Mouse (Mus musculus) heart, postnatal 0 days (tissue): ENCODE results near the gene Krt1. TPM values are rescaled to one million over a fixed set of nuclear protein-coding genes. Genes with fewer than 3 reads are reported as not detected.

Experiments
- ATAC-seq: fragments of 200-750 bp; cut with Nextera tagmentation; 2 replicates; pipeline ENCODE4 v1.8.0; 2017; ENCODE audit warnings: low read depth, moderate number of reproducible peaks, moderate library complexity; ENCODE audit not compliant: insufficient read depth
- DNase-seq: peaks from one replicate; pipeline ENCODE4 v3.0.0-alpha.2; 2016; ENCODE audit warnings: low spot score
- H3K27ac ChIP-seq: fragments of 300-500 bp; sonication (generic); 2 replicates; pipeline ENCODE4 v1.5.1; 2014; ENCODE audit warnings: low read depth, mild to moderate bottlenecking
- H3K27me3 ChIP-seq: fragments of 300-500 bp; sonication (generic); 2 replicates; pipeline ENCODE4 v1.6.1; 2014; ENCODE audit warnings: low read length, mixed read lengths; ENCODE audit not compliant: control insufficient read depth, insufficient read depth
- H3K36me3 ChIP-seq: fragments of 300-500 bp; sonication (generic); replicated peaks from 2 replicates; pipeline ENCODE4 v1.6.1; 2014; ENCODE audit warnings: low read length, mixed read lengths; ENCODE audit not compliant: control insufficient read depth, insufficient read depth
- H3K4me1 ChIP-seq: fragments of 300-500 bp; sonication (generic); 2 replicates; pipeline ENCODE4 v1.6.1; 2014; ENCODE audit warnings: antibody characterized with exemption; ENCODE audit not compliant: control insufficient read depth, insufficient read depth
- H3K4me2 ChIP-seq: fragments of 300-500 bp; sonication (generic); 2 replicates; pipeline ENCODE4 v1.6.1; 2014; ENCODE audit warnings: low read depth, mild to moderate bottlenecking, low read length, moderate library complexity
- H3K4me3 ChIP-seq: fragments of 300-500 bp; sonication (generic); 2 replicates; pipeline ENCODE4 v1.5.1; 2014; ENCODE audit warnings: low read depth, low read length
- H3K9ac ChIP-seq: fragments of 300-500 bp; sonication (generic); replicated peaks from 2 replicates; pipeline ENCODE4 v1.6.1; 2014; ENCODE audit warnings: low read depth, low read length, mixed read lengths
- H3K9me3 ChIP-seq: fragments of 300-500 bp; sonication (generic); replicated peaks from 2 replicates; pipeline ENCODE4 v1.6.1; 2016; ENCODE audit warnings: low read length; ENCODE audit not compliant: control insufficient read depth
- CTCF ChIP-seq: IDR thresholded peaks from 2 replicates; pipeline ENCODE4 v1.5.1; 2016; ENCODE audit warnings: antibody characterized with exemption, control low read depth, low read depth
- EP300 ChIP-seq: IDR thresholded peaks from 2 replicates; pipeline ENCODE4 v1.6.1; 2016; ENCODE audit warnings: antibody characterized with exemption, low read depth
- WGBS: fragments of 180-500 bp; shearing (Covaris S2); extraction: QIAGEN DNeasy Blood & Tissue Kit; methylation state at CpG from one replicate; pipeline ENCODE4 v1.1.7; 2014; 5-methylcytosine and 5-hydroxymethylcytosine counted together
- microRNA-seq: library from miRNA; unstranded; fragments of <30 nt; microRNA quantifications from one replicate; pipeline ENCODE4, GENCODE M21; 2016
- polyA plus RNA-seq: library from polyadenylated mRNA; unstranded; fragments of >200 nt; fragmentation: Nextera tagmentation; extraction: Ambion mirVana; gene quantifications from 2 replicates; pipeline ENCODE4 v1.2.1, GENCODE M21; 2015
- total RNA-seq: library from RNA; depleted of rRNA; stranded (reverse); fragments of >200 nt; gene quantifications from 2 replicates; pipeline ENCODE4 v1.2.3, GENCODE M21; 2014; ENCODE audit warnings: low replicate concordance; rRNA removed

Gene Krt1
- total and polyA plus RNA-seq, 2 experiments from 2014 or later, result 0.31 TPM; not detected in 1

DNA sequence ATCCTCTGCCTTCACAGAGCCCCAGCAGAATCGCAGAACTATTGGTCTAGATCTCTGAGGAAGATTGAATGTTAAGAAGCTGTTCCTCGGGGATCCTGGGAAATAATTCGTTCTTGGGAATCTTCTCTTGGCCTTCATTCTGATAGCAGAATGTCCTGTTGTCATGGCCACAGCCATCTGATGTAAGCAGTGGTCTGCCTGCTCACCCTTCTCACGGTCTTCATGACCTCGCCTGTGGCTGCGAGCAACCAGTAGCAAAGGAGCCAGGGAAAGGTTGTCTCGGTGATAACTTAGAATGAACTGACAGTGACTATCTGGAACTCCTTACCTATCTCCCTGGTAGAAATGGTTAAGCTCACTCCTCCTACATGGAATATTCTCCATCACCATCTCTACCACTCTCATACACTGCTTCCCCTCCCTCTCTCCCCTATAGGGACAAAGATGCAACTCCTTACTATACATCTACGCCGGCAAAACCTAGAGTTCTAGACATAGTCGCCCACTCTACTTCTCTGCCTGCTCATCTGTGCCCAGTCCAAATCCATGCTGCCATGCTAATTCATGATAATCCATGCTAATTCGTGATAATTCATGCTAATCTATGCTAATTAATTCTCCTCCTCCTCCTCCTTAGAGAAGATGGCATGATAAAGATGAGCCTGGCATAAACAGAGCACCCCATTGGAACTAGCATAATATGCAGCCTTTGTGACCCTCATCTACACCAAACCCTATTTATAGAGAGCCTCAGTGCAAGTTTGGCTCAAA lies 47.4 kb downstream of the Krt1 start:
- WGBS, result 75% methylated on average over 11 of the region's 11 CpGs
- no peak for DNase-seq
- Histone ChIP-seq H3K4me3 (no peak overlapping the region), H3K4me2 (no peak overlapping the region), H3K4me1 (no peaks in the 10 kb centered on the region), H3K27ac (no peak overlapping the region), H3K27me3 (no peaks in the 10 kb centered on the region), H3K9ac (no peak overlapping the region), H3K36me3 (no peaks in the 10 kb centered on the region), H3K9me3 (no peaks in the 10 kb centered on the region)
- ATAC-seq, result no peak
- TF ChIP-seq CTCF (no peak), EP300 (no peak)

- no peaks in the 10 kb centered on the region for H3K4me1 ChIP-seq
- no peak for ATAC-seq
- H3K36me3 ChIP-seq, result no peaks in the 10 kb centered on the region
- no peak for DNase-seq
- no peaks in the 10 kb centered on the region for H3K9me3 ChIP-seq
- no peak within 1 kb of the TSS for H3K27ac ChIP-seq
- H3K4me3 ChIP-seq, result no peak within 1 kb of the TSS
- no peak within 1 kb of the TSS for H3K4me2 ChIP-seq
- 77% methylated on average over 6 of the region's 6 CpGs for WGBS
- no peaks in the 10 kb centered on the region for H3K27me3 ChIP-seq
- no peak within 1 kb of the TSS for H3K9ac ChIP-seq
- TF ChIP-seq EP300 (no peak), CTCF (no peak)
These were observed 48.2 kb downstream of the Krt1 start, which contains the start of gene Krt73 for GRCm38 (mm10) chr15:101802296-101802835. Krt73 (minus strand) TSS chr15:101802346.

Small RNAs within 50 kb of the gene (microRNA-seq; reads per million reads assigned to microRNA genes)
- gene Gm44356, result not detected

Other genes with a start within 250 kb of the Krt1 start
- gene Gm5414, start 222.6 kb downstream of the Krt1 start, total RNA-seq, result not detected in 2 replicates
- not detected in 2 replicates for gene Gm5414, start 222.6 kb downstream of the Krt1 start, polyA plus RNA-seq
- not detected in 2 replicates for gene Gm5478, start 203.4 kb downstream of the Krt1 start, total RNA-seq
- gene Gm5478, start 203.4 kb downstream of the Krt1 start, polyA plus RNA-seq, result not detected in 2 replicates
- not detected in 2 replicates for gene Krt6b, start 170.5 kb downstream of the Krt1 start, total RNA-seq
- gene Krt6b, start 170.5 kb downstream of the Krt1 start, polyA plus RNA-seq, result 0.07 TPM in 1 of 2 replicates, not detected in the other
- gene Krt6a, start 156.5 kb downstream of the Krt1 start, total RNA-seq, result 2.8 TPM in 1 of 2 replicates, not detected in the other
- not detected in 2 replicates for gene Krt6a, start 156.5 kb downstream of the Krt1 start, polyA plus RNA-seq
- 7.4 TPM in 1 of 2 replicates, not detected in the other for gene Krt5, start 137.9 kb downstream of the Krt1 start, total RNA-seq
- 0.05 TPM in 1 of 2 replicates, not detected in the other for gene Krt5, start 137.9 kb downstream of the Krt1 start, polyA plus RNA-seq
- not detected in 2 replicates for gene Krt71, start 107.7 kb downstream of the Krt1 start, total RNA-seq
- not detected in 2 replicates for gene Krt71, start 107.7 kb downstream of the Krt1 start, polyA plus RNA-seq
- gene Krt72, start 64.3 kb downstream of the Krt1 start, total RNA-seq, result not detected in 2 replicates
- not detected in 2 replicates for gene Krt72, start 64.3 kb downstream of the Krt1 start, polyA plus RNA-seq
- gene Krt73, start 48.4 kb downstream of the Krt1 start, total RNA-seq, result not detected in 2 replicates
- gene Krt73, start 48.4 kb downstream of the Krt1 start, polyA plus RNA-seq, result not detected in 2 replicates
- gene Krt2, start 32.6 kb downstream of the Krt1 start, total RNA-seq, result not detected in 2 replicates
- gene Krt2, start 32.6 kb downstream of the Krt1 start, polyA plus RNA-seq, result not detected in 2 replicates
- not detected in 2 replicates for gene Krt77, start 18.9 kb upstream of the Krt1 start, total RNA-seq
- gene Krt77, start 18.9 kb upstream of the Krt1 start, polyA plus RNA-seq, result not detected in 2 replicates
- gene Krt76, start 42.1 kb upstream of the Krt1 start, total RNA-seq, result not detected in 2 replicates
- not detected in 2 replicates for gene Krt76, start 42.1 kb upstream of the Krt1 start, polyA plus RNA-seq
- 5.4 TPM in 1 of 2 replicates, not detected in the other for gene Krt4, start 73.9 kb upstream of the Krt1 start, total RNA-seq
- 0.12 TPM in 1 of 2 replicates, not detected in the other for gene Krt4, start 73.9 kb upstream of the Krt1 start, polyA plus RNA-seq
- not detected in 2 replicates for gene Krt79, start 89.5 kb upstream of the Krt1 start, total RNA-seq
- gene Krt79, start 89.5 kb upstream of the Krt1 start, polyA plus RNA-seq, result 0.31 and 0.44 TPM in 2 replicates
- gene Krt78, start 103.5 kb upstream of the Krt1 start, total RNA-seq, result not detected in 2 replicates
- gene Krt78, start 103.5 kb upstream of the Krt1 start, polyA plus RNA-seq, result not detected in 2 replicates
- 19.0 and 110 TPM in 2 replicates for gene Krt8, start 153.7 kb upstream of the Krt1 start, total RNA-seq
- 7.2 and 10.0 TPM in 2 replicates for gene Krt8, start 153.7 kb upstream of the Krt1 start, polyA plus RNA-seq
- 12.9 and 75.9 TPM in 2 replicates for gene Krt18, start 177.4 kb upstream of the Krt1 start, total RNA-seq
- gene Krt18, start 177.4 kb upstream of the Krt1 start, polyA plus RNA-seq, result 15.0 and 15.3 TPM in 2 replicates
- gene Eif4b, start 223.0 kb upstream of the Krt1 start, total RNA-seq, result 109 and 110 TPM in 2 replicates
- 40.6 and 46.0 TPM in 2 replicates for gene Eif4b, start 223.0 kb upstream of the Krt1 start, polyA plus RNA-seq
- 40.3 and 57.9 TPM in 2 replicates for gene Tns2, start 249.6 kb upstream of the Krt1 start, total RNA-seq
- gene Tns2, start 249.6 kb upstream of the Krt1 start, polyA plus RNA-seq, result 21.9 and 24.6 TPM in 2 replicates